Mouse (Mus musculus): ENCODE results near the gene Gusb.
"Not testable (repeated sequence)": the region's sequence is repeated elsewhere in the genome, so short reads cannot be mapped to it uniquely, and the experiment has no call there.

Gusb gene

GRCm38 (mm10) chr5:130002301-130003146, at the start of gene Gusb:
Gusb (minus strand) TSS chr5:130003049.
- peak; percentile 70 to 72 for DNase-seq (ENCODE audit: low spot score in 2 of 2)

GRCm38 (mm10) chr5:130052510-130052909, 49.7 kb upstream of the Gusb start:
- DNase-seq (ENCODE audit: low spot score in 2 of 2): no peak

GRCm38 (mm10) chr5:130051073-130051860, 48.4 kb upstream of the Gusb start:
- no peak for DNase-seq (ENCODE audit: low spot score in 2 of 2)

GRCm38 (mm10) chr5:130050416-130050815, 47.6 kb upstream of the Gusb start:
- DNase-seq (ENCODE audit: low spot score in 2 of 2): no peak

GRCm38 (mm10) chr5:130048786-130049520, 46.1 kb upstream of the Gusb start:
- no peak for DNase-seq (ENCODE audit: low spot score in 2 of 2)

GRCm38 (mm10) chr5:130047013-130047412, 44.2 kb upstream of the Gusb start:
- no peak for DNase-seq (ENCODE audit: low spot score in 2 of 2)

GRCm38 (mm10) chr5:130046589-130046988, 43.7 kb upstream of the Gusb start:
- no peak for DNase-seq (ENCODE audit: low spot score in 2 of 2)

- no peak for DNase-seq (ENCODE audit: low spot score in 2 of 2)
These were observed 43.3 kb upstream of the Gusb start for GRCm38 (mm10) chr5:130046100-130046499.

GRCm38 (mm10) chr5:130044201-130044695, 41.4 kb upstream of the Gusb start:
- peak in 1 of 2 experiments; percentile 49 for DNase-seq (ENCODE audit: low spot score in 2 of 2)

- DNase-seq (ENCODE audit: low spot score in 2 of 2): no peak
These were observed 40.9 kb upstream of the Gusb start for GRCm38 (mm10) chr5:130043741-130044140.

- DNase-seq (ENCODE audit: low spot score in 2 of 2): no peak
These were observed 38.4 kb upstream of the Gusb start for GRCm38 (mm10) chr5:130041262-130041661.

GRCm38 (mm10) chr5:130040797-130041196, 37.9 kb upstream of the Gusb start:
- DNase-seq (ENCODE audit: low spot score in 2 of 2): no peak

GRCm38 (mm10) chr5:130037752-130038455, 35.1 kb upstream of the Gusb start:
- DNase-seq (ENCODE audit: low spot score in 2 of 2): peak; percentile 32 to 64

GRCm38 (mm10) chr5:130036300-130036699, 33.5 kb upstream of the Gusb start:
- DNase-seq (ENCODE audit: low spot score in 2 of 2): not testable (repeated sequence)

- no peak for DNase-seq (ENCODE audit: low spot score in 2 of 2)
These were observed 31.0 kb upstream of the Gusb start for GRCm38 (mm10) chr5:130033869-130034268.

- no peak for DNase-seq (ENCODE audit: low spot score in 2 of 2)
These were observed 28.9 kb upstream of the Gusb start for GRCm38 (mm10) chr5:130031410-130032390.

- DNase-seq (ENCODE audit: low spot score in 2 of 2): peak; percentile 91 to 92
These were observed 26.5 kb upstream of the Gusb start, which contains the start of the genes Asl and Crcp for GRCm38 (mm10) chr5:130029142-130029897. Asl (minus strand) TSS chr5:130029247. Crcp (plus strand) TSS chr5:130029290.

- no peak for DNase-seq (ENCODE audit: low spot score in 2 of 2)
These were observed 24.8 kb upstream of the Gusb start for GRCm38 (mm10) chr5:130027696-130028095.

- no peak for DNase-seq (ENCODE audit: low spot score in 2 of 2)
These were observed 24.3 kb upstream of the Gusb start for GRCm38 (mm10) chr5:130027134-130027533.

Data from frontal cortex, postnatal 36 days (tissue).